Mouse (Mus musculus) erythroblast, embryonic 14.5 days (primary cell): ENCODE measurements around the gene 6330409D20Rik.

Source experiments
- GATA1 ChIP-seq: IDR thresholded peaks from 2 replicates; pipeline ENCODE4 v1.6.1; 2012; ENCODE audit warnings: low read length, inconsistent platforms, mixed read lengths
- TAL1 ChIP-seq: IDR thresholded peaks from 3 replicates; pipeline ENCODE4 v1.6.1; 2012; ENCODE audit warnings: low read length, inconsistent platforms, mixed read lengths

- TF ChIP-seq GATA1 (no peak), TAL1 (no peak)
Observed at GRCm38 (mm10) chr2:32730854-32731253, 10.0 kb downstream of the 6330409D20Rik start.
